Mouse (Mus musculus) 3134 (cell line): ENCODE measurements at regions not wholly inside any gene's neighbourhood (a gene's known extent, or its start where the extent isn't known, plus 50 kb on each side); places are given as distances from the start of the nearest gene placed in this dataset.
A peak's percentile ranks its signal among the peaks of the same experiment; 100 is the strongest.

ENCODE experiments used
- DNase-seq: peaks from one replicate; pipeline ENCODE4 v3.0.0-alpha.2; 2011; ENCODE audit warnings: low spot score; ENCODE audit not compliant: insufficient read length; ENCODE audit errors: extremely low read depth

GRCm38 (mm10) chr5:111890800-111891199, 157.1 kb downstream of the Gm26897 start:
- peak; percentile 84 for DNase-seq

- peak; percentile 84 for DNase-seq
Measured at GRCm38 (mm10) chr5:111891261-111891693, 157.6 kb downstream of the Gm26897 start.

- DNase-seq = no peak
Measured at GRCm38 (mm10) chr5:111892956-111893355, 159.2 kb downstream of the Gm26897 start.

GRCm38 (mm10) chr5:111893905-111894311, 160.2 kb downstream of the Gm26897 start:
- DNase-seq = no peak

GRCm38 (mm10) chr5:111897568-111897967, 163.8 kb downstream of the Gm26897 start:
- DNase-seq = no peak

- DNase-seq = no peak
Measured at GRCm38 (mm10) chr5:111898482-111898881, 164.8 kb downstream of the Gm26897 start.

- no peak for DNase-seq
Measured at GRCm38 (mm10) chr5:111901197-111901596, 167.5 kb downstream of the Gm26897 start.

- no peak for DNase-seq
Measured at GRCm38 (mm10) chr5:111901678-111902077, 168.0 kb downstream of the Gm26897 start.

GRCm38 (mm10) chr5:111908085-111908484, 174.4 kb downstream of the Gm26897 start:
- DNase-seq = no peak

GRCm38 (mm10) chr5:111910514-111910913, 176.8 kb downstream of the Gm26897 start:
- no peak for DNase-seq

- no peak for DNase-seq
Measured at GRCm38 (mm10) chr5:111913354-111913753, 179.6 kb downstream of the Gm26897 start.

- DNase-seq = no peak
Measured at GRCm38 (mm10) chr5:111914296-111914695, 180.6 kb downstream of the Gm26897 start.

GRCm38 (mm10) chr5:111917643-111918252, 184.0 kb downstream of the Gm26897 start:
- DNase-seq = no peak

- no peak for DNase-seq
Measured at GRCm38 (mm10) chr5:111918888-111919287, 185.2 kb downstream of the Gm26897 start.

- no peak for DNase-seq
Measured at GRCm38 (mm10) chr5:111922991-111923701, 189.4 kb downstream of the Gm26897 start.

GRCm38 (mm10) chr5:111925757-111926156, 192.0 kb downstream of the Gm26897 start:
- no peak for DNase-seq

- DNase-seq = no peak
Measured at GRCm38 (mm10) chr5:111929180-111929990, 195.7 kb downstream of the Gm26897 start.

- DNase-seq = no peak
Measured at GRCm38 (mm10) chr5:111929991-111930339, 196.2 kb downstream of the Gm26897 start.

GRCm38 (mm10) chr5:111931733-111932132, 198.0 kb downstream of the Gm26897 start:
- no peak for DNase-seq

- peak; percentile 90 for DNase-seq
Measured at GRCm38 (mm10) chr5:111935381-111936134, 201.8 kb downstream of the Gm26897 start.

GRCm38 (mm10) chr5:111941831-111942230, 208.1 kb downstream of the Gm26897 start:
- DNase-seq = no peak
